Mouse (Mus musculus): Measurements from ENCODE around the gene Spdl1.

DNA sequence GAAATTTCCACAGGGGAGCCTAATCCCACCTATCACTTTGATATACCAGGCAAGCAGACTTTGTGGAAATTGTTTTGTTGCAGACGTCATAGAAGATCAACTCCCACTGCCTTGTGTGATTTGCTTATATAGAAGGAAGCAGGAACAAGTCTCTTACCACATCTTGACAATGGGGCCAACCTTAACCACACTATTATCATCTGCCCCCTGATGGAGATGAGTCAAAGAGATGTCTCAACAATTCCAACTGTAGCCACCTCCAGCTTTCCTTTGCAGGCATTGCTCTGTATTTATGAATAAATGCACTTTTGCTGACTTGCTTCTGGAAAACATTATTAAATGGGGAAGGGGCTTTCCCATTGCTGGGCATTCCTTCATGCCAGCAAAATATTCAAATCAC, 46.2 kb upstream of the Spdl1 start:
- TF ChIP-seq CTCF (IDR thresholded peaks at IDR 0.05; ENCODE audit: low read depth) (no peak), EP300 (optimal IDR thresholded peaks at IDR 0.05) (no peak)
